In genomic region chr14:59987975-59988374, GRCm38 (mm10) we compare ENCODE assay signal across 25 mouse cellular contexts.
DNase-seq lines count a peak whose midpoint lies in the region; ATAC-seq lines count a peak whose summit lies in the region.
"Had no signal": no experiment of that assay in that cellular context is flagged by ENCODE, and none has a peak within 500 bp of the region (broad histone marks: within the 10 kb centered on the region; RNA-seq: fewer than 3 reads in every experiment).

No protein-coding gene starts in this region.

- no peaks in the 10 kb centered on the region for H3K36me3 ChIP-seq in midbrain, embryonic 11.5 days (ENCODE audit: control insufficient read depth, insufficient read depth, low read length)
- H3K36me3 ChIP-seq in midbrain, embryonic 15.5 days (replicated peaks) = no peaks in the 10 kb centered on the region
- no peaks in the 10 kb centered on the region for H3K36me3 ChIP-seq in splenic B cell, adult 2 months (ENCODE audit: control insufficient read depth, insufficient read depth, low read length, poor library complexity, severe bottlenecking)
- H3K36me3 ChIP-seq: embryonic facial prominence, embryonic 13.5 days; embryonic facial prominence, embryonic 15.5 days; forebrain, embryonic 10.5 days; forebrain, embryonic 12.5 days; G1E had no signal

- H3K9ac ChIP-seq in midbrain, embryonic 11.5 days (ENCODE audit: low read length) = no peak overlapping the region
- no peak overlapping the region for H3K9ac ChIP-seq in midbrain, embryonic 15.5 days
- H3K9ac ChIP-seq: embryonic facial prominence, embryonic 13.5 days; embryonic facial prominence, embryonic 15.5 days; forebrain, embryonic 12.5 days had no signal

- no peak overlapping the region for H3K4me2 ChIP-seq in midbrain, embryonic 11.5 days
- no peak overlapping the region for H3K4me2 ChIP-seq in midbrain, embryonic 15.5 days
- H3K4me2 ChIP-seq: embryonic facial prominence, embryonic 13.5 days; embryonic facial prominence, embryonic 15.5 days; forebrain, embryonic 12.5 days had no signal

- no peak for ATAC-seq in midbrain, embryonic 11.5 days (ENCODE audit: low FRiP score)
- ATAC-seq in midbrain, embryonic 15.5 days (replicated peaks) = no peak
- ATAC-seq: activated CD4-positive, CD25-positive, alpha-beta regulatory T cell, adult 4 months; forebrain, embryonic 14.5 days; forebrain, embryonic 16.5 days; Patski had no signal

- H3K4me1 ChIP-seq in midbrain, embryonic 11.5 days (ENCODE audit: control insufficient read depth, insufficient read depth, low read length) = no peaks in the 10 kb centered on the region
- H3K4me1 ChIP-seq in midbrain, embryonic 15.5 days = no peaks in the 10 kb centered on the region
- H3K4me1 ChIP-seq: embryonic facial prominence, embryonic 13.5 days; embryonic facial prominence, embryonic 15.5 days; forebrain, embryonic 12.5 days had no signal

- H3K4me3 ChIP-seq in midbrain, embryonic 11.5 days (ENCODE audit: low read depth, low read length) = no peak overlapping the region
- H3K4me3 ChIP-seq in midbrain, embryonic 15.5 days = no peak overlapping the region
- H3K4me3 ChIP-seq: embryonic facial prominence, embryonic 13.5 days; embryonic facial prominence, embryonic 15.5 days; erythroblast, embryonic 14.5 days; forebrain, embryonic 10.5 days; forebrain, embryonic 12.5 days had no signal

- no peaks in the 10 kb centered on the region for H3K9me3 ChIP-seq in midbrain, embryonic 11.5 days (ENCODE audit: control insufficient read depth, low read length)
- H3K9me3 ChIP-seq in midbrain, embryonic 15.5 days = no peaks in the 10 kb centered on the region
- H3K9me3 ChIP-seq: embryonic facial prominence, embryonic 13.5 days; embryonic facial prominence, embryonic 15.5 days; forebrain, embryonic 10.5 days; forebrain, embryonic 12.5 days had no signal

- DNase-seq in midbrain, embryonic 11.5 days (ENCODE audit: low spot score, missing footprints) = peak; percentile 56
- peak; percentile 2 to 3 for DNase-seq in B cell, adult 2 months
- peak; percentile 27 for DNase-seq in splenic B cell, adult 2 months (ENCODE audit: low read depth, low spot score)
- DNase-seq in kidney, adult 9 months = no peak
- no peak for DNase-seq in right cerebral cortex, adult 18-20 months
- DNase-seq: adrenal gland, adult 8-10 months; adrenal gland, postnatal 14 days; adrenal gland, postnatal 36 days; cerebellum, adult 11-12 months; cerebellum, adult 2 months; cerebellum, adult 9-10 months; cerebellum, postnatal 10 days; cerebellum, postnatal 36 days; embryo, embryonic 11 days had no signal

- WGBS in midbrain, embryonic 11.5 days = 86% methylated on average over 3 of the region's 3 CpGs
- 67% methylated on average over 3 of the region's 3 CpGs for WGBS in midbrain, embryonic 15.5 days

- no peaks in the 10 kb centered on the region for H3K27me3 ChIP-seq in midbrain, embryonic 11.5 days (ENCODE audit: control insufficient read depth, insufficient read depth, low read length)
- H3K27me3 ChIP-seq in midbrain, embryonic 15.5 days (replicated peaks) = no peaks in the 10 kb centered on the region
- H3K27me3 ChIP-seq in splenic B cell, adult 2 months (ENCODE audit: control insufficient read depth, insufficient read depth, low read length, poor library complexity, severe bottlenecking) = no peaks in the 10 kb centered on the region
- H3K27me3 ChIP-seq: embryonic facial prominence, embryonic 13.5 days; embryonic facial prominence, embryonic 15.5 days; forebrain, embryonic 12.5 days had no signal

- no peak overlapping the region for H3K27ac ChIP-seq in midbrain, embryonic 11.5 days (ENCODE audit: low read depth, low read length)
- H3K27ac ChIP-seq in midbrain, embryonic 15.5 days = no peak overlapping the region
- H3K27ac ChIP-seq: embryonic facial prominence, embryonic 13.5 days; embryonic facial prominence, embryonic 15.5 days; forebrain, embryonic 10.5 days; forebrain, embryonic 12.5 days had no signal

Comparison
In these comparisons a context has a peak if more than half of its experiments do, and no peak if none do; other contexts are left out.
1. DNase-seq: peak in midbrain, embryonic 11.5 days (single experiment), B cell, adult 2 months (2 of 2) and splenic B cell, adult 2 months (single experiment); none in kidney, adult 9 months (single experiment) and right cerebral cortex, adult 18-20 months (single experiment).